Mouse (Mus musculus) regulatory T cell (primary cell): Measurements from ENCODE around the gene Tnfrsf4.

Experiments used
- in situ Hi-C: fragments of 300-600 bp; cut with MboI, MseI; formaldehyde crosslinking; loops from one replicate; pipeline ENCODE4 v1.15.1; 2025; ENCODE audit warnings: high pct_unique_total_duplicates

Gene Tnfrsf4

GRCm38 (mm10) chr4:156013637-156014036 lies at the start of gene Tnfrsf4:
Gene Tnfrsf4, plus strand, starts transcription at chr4:156013843.
- in situ Hi-C loops = no loop called here

DNA sequence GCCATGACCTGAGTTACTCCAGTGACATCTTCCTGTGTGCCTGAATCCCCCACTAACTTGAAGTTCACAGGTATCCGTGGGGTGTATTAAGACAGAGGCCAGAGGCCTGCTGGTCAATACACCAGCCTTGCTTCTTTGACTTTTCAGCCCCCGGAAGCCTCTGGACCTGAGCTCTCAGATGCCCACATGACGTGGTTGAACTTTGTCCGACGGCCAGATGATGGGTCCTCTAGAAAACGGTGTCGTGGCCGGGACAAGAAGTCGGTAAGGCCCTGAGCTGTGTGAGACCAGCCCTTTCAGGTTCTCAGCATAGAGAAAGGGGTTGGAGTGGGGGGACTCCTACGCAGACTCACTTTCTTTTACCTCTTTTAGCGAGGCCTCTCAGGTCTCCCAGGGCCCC lies 49.2 kb upstream of the Tnfrsf4 start:
- in situ Hi-C loops = no loop called here

- in situ Hi-C loops = no loop called here
Observed at GRCm38 (mm10) chr4:155969043-155969653, 44.5 kb upstream of the Tnfrsf4 start.

DNA sequence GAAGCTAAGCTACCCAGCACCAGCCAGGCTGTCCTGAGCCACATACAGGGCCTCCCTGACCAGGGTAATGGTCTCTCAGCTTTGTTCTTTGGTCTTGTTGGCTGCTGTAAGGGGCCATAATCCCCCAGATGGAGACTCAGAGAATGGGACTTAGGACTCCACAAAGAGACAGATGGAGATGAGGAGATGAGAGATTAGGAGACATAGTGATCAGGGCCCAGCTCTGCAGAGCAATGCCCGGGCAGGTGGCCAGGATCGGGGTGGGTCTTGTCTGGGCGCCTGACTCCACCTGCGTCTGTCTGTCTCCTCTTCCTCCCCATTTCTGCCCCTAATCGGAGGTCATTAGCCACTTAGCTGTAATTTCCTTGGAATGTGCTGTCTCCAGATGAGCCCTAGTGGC lies 43.4 kb upstream of the Tnfrsf4 start:
- in situ Hi-C loops = loop anchor here (5.0 kb wide), 1 partner anchor 132 kb away; no protein-coding TSS in a partner anchor

GRCm38 (mm10) chr4:155972651-155973050 lies 41.0 kb upstream of the Tnfrsf4 start:
- in situ Hi-C loops = loop anchor here (5.0 kb wide), 1 partner anchor 130 kb away; no protein-coding TSS in a partner anchor

DNA sequence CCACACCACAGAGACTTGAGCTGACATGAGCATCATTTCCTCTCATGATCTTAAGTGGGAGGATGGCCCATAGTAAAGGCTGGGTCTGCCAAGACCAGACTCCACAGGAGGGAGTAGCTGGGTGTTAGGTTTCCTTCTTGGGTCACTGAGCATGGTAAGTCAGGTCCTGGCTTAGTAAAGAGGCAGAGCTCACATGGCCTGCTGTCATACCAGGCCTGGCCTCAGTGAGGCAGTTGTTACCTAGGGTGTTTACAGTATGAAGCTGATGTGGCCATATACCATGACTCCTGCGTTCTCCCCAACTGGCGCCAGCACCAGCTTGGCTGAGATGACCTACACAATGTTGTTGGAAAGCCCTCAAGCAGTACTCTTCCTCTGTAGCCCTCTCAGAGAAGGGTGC lies 40.4 kb upstream of the Tnfrsf4 start:
- in situ Hi-C loops = loop anchor here (5.0 kb wide), 1 partner anchor 129 kb away; no protein-coding TSS in a partner anchor

DNA sequence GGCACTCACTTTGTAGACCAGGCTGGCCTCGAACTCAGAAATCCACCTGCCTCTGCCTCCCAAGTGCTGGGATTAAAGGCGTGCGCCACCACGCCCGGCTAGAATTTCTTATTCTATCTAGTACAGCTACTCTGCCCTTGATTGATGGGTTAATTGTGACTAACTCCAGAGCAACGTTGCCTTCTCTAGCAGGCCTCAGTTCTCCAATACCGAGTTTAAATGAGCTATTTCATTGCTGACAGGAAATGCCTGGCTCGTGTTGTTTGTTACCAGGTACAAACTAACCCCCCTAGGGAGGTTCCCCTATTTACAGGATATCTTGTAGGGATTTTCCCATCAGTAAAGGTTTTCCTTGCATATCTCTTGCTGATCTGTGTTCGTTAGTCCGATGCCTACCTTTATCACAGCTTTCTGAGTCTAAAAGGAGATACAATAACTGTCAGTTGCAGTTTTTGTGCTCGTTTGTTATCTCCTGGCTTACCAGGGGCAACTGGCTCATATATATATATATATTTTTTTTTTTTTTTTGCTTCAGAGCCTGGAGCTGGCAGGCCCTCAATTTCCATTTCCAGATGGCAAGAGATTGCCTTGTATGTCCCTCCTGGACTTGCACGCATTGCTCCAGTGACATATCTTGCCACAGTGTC lies 32.1 kb upstream of the Tnfrsf4 start:
- in situ Hi-C loops = no loop called here

DNA sequence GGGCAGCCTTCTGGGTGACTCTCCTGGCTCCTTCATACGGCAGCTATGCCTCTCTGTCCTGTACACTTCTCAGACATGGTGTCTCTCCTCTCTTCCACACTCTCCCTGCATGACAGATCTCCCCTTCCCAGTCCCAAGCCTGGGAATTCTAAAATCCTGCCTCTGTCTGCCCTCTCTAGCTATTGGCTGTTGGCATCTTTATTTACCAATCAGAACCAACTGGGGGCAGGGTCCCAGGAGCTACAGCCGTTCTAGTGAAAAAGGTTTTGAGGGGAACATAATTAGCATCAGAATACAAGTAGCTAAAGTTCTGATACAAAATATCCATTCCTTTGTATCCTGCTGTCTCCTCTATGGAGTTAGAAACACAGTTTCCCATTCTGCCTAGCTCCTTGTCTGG lies 29.9 kb upstream of the Tnfrsf4 start:
- in situ Hi-C loops = no loop called here

- in situ Hi-C loops = no loop called here
Observed at GRCm38 (mm10) chr4:155991211-155991907, 22.3 kb upstream of the Tnfrsf4 start.

- in situ Hi-C loops = no loop called here
Observed at GRCm38 (mm10) chr4:155991908-155992230, 21.8 kb upstream of the Tnfrsf4 start.

DNA sequence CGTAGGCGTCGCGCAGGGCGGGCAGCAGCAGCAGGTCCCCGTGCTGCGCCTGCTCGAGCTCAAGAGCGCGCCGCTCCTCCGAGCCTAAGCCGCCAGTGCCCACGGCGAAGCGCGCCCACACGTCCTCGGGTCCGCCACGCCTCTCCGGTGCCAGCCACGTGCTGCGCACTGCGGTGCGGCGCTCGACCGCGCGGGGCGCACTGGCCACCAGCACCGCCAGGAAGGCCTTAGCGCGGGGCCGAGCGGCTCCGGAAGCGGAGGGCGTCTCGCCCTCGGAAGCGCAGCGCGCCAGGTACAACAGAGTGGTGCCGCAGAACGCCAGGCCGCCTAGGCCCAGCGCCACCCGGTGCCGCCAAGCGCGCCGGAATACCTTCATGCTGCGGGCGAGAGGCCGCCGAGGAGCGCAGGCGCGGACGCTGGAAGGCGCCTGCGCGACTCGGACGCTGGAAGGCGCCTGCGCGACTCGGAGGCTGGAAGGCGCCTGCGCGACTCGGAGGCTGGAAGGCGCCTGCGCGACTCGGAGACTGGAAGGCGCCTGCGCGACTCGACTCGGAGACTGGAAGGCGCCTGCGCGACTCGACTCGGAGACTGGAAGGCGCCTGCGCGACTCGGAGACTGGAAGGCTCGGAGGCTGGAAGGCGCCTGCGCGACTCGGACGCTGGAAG lies 21.3 kb upstream of the Tnfrsf4 start, which contains the start of the genes B3galt6 and Sdf4:
TSS of gene B3galt6 (minus strand) at position 409 of the 665 bp plus-strand sequence.
TSS of gene Sdf4 (plus strand) at position 632 of the 665 bp plus-strand sequence.
- in situ Hi-C loops = no loop called here

- in situ Hi-C loops = no loop called here
Observed at GRCm38 (mm10) chr4:155992906-155993547, 20.6 kb upstream of the Tnfrsf4 start.

DNA sequence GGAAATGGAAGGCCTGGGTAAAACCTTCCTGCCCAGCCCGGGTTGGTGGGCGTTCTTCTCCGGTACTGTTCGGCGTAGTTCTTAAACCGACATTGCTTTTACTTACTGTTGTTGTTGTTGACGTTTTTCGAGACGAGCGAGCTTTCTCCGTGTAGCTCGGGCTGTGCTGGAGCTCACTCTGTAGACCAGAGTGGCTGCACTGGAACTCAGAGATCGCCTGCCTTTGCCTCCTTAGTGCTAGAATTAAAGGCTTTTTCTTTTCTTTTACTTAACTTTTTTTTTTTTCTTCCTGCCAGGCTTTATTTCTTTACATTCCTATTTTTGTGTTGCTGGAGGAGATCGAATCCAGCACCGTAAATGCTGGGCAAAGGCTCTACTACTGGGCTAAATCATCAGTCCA lies 20.0 kb upstream of the Tnfrsf4 start:
- in situ Hi-C loops = no loop called here

GRCm38 (mm10) chr4:156004109-156004508 lies 9.5 kb upstream of the Tnfrsf4 start:
- in situ Hi-C loops = no loop called here

GRCm38 (mm10) chr4:156008369-156008768 lies 5.3 kb upstream of the Tnfrsf4 start:
- in situ Hi-C loops = no loop called here

DNA sequence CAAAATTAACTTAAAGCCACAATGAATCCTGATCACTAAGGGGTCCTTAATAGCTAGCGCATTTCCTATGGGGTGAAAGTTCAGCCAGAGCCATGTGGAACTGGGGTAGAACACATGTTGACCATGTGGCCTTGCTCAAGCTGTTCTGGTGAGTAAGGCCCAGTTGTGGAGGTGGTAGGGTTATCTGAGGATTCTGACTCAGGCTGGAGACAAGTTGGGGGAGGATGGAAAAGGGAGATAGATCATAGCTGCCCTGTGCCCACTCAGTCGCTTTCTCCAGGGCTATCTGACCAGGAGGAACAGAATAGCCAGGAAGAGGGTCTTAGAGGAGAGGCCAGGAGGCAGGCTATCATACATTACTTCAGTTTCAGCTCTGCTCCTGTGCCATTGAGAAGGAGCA lies 793 bp downstream of the Tnfrsf4 start:
- in situ Hi-C loops = no loop called here

- in situ Hi-C loops = no loop called here
Observed at GRCm38 (mm10) chr4:156019771-156020170, 6.1 kb downstream of the Tnfrsf4 start.

GRCm38 (mm10) chr4:156021381-156021780 lies 7.7 kb downstream of the Tnfrsf4 start:
- in situ Hi-C loops = no loop called here

DNA sequence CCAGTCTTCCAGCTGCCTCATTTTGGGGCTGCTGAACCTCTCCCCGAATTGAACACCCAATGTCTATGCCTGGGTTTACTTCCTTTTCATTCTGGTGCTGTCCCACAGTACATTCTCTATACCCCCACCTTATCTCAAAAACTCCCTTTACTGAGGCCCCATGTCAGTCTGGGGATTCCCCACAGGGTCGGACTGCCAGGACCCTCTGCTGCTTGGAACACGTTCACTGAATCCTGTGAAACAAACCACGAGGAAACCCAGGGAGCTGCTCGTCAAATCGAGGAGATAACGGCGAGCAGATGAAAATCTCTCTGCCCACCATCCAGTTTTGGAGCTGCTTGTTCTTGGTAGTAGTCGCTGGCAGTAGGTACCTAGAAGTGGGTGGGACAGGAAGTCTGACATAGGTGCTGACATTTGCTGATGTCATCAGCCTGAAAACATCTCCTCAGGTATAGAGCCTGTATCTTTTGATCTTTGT lies 8.3 kb downstream of the Tnfrsf4 start:
- in situ Hi-C loops = no loop called here

DNA sequence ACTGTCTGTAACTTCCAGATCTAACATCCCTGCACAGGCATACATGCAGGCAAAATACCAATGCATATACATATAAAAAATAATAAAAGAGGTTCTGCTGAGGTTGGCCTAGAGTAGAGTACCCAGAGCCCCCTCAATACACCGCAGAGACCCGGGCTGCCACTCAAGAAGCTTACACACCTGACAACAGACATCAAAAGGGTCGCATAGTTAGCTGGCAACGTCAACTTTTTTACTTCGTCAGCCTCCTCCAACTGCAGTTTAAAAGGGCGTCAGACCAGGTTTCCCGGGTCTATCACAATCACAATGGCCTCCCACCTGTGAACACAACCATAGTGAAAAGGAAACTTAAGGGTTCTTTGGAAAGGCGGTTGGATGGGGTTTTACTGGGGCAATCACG lies 9.9 kb downstream of the Tnfrsf4 start:
- in situ Hi-C loops = no loop called here

GRCm38 (mm10) chr4:156024184-156024583 lies 10.5 kb downstream of the Tnfrsf4 start:
- in situ Hi-C loops = no loop called here

DNA sequence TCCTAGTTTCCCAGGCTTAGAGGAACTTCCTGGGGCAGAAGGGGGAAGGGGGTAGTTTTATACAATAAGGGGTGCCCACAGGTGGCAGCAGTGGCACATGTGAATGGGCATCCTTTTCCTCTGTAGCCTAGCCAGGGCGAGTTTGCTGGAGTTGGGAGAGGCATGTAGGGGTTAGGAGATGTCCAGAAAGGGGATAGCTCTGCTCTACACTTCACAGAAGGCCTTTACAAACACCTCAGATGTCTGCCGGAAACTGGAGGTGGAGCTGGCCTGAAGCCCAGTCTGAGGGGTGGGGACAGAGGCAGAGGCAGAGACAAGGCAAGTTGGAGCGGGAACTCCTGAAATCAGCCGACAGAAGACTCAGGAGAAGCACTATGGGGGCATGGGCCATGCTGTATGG lies 12.4 kb downstream of the Tnfrsf4 start, which contains the start of gene Tnfrsf18:
TSS of gene Tnfrsf18 (plus strand) at position 152 of the 400 bp plus-strand sequence.
- in situ Hi-C loops = no loop called here
